Comparison of ENCODE assay signal across 8 mouse cellular contexts in the genomic region with DNA sequence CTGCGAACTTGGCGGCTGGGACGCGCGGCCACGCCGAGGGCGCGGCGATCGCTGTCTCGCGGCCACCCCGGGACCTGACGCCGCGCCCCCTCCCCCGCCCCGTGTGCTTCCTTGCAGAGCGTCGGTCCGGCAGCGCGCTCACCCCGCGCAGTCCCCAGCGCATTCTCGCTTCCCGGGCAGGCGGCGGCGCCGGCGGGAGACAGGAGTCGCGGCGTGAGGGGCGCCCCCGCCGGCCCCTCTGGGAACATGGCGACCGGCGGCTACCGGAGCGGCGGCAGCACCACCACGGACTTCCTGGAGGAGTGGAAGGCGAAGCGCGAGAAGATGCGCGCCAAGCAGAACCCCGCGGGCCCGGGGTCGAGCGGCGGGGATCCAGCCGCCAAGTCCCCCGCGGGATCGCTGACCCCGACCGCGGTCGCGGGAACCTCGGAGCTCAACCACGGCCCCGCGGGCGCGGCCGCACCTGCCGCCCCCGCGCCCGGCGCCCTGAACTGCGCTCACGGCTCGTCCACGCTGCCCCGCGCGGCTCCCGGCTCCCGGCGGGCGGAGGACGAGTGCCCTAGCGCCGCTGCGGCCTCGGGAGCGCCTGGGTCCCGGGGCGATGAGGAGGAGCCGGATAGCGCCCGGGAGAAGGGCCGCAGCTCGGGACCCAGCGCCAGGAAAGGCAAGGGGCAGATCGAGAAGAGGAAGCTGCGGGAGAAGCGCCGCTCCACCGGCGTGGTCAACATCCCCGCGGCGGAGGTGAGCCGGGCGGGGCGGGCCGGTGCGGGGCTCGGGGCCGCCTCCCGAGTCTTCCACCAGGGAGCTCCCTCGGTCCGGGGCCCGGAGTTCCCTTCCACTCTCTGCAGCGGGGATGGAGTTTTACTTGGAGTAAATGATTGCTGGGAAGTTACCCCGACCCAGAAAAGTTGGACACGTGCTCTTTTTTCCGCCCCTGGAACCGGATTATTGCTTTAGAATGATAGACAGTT. TPM values are rescaled to one million over a fixed set of nuclear protein-coding genes. Genes with fewer than 3 reads are reported as not detected.
A peak's percentile ranks its signal among the peaks of the same experiment; 100 is the strongest.
DNase-seq lines count a peak whose midpoint lies in the region; ATAC-seq lines count a peak whose summit lies in the region.
"Had no signal": no experiment of that assay in that cellular context is flagged by ENCODE, and none has a peak within 500 bp of the region (broad histone marks: within the 10 kb centered on the region; RNA-seq: fewer than 3 reads in every experiment).

No protein-coding gene starts in this region.

- H3K4me1 ChIP-seq in forebrain, embryonic 13.5 days = peaks cover 13% of the 10 kb centered on the region; the same call in 1 of the 2 replicates

- peak; percentile 78 for DNase-seq in Muller cell, postnatal 12 days (ENCODE audit: inconsistent ontology term)
- peak; percentile 16 for DNase-seq in c-Kit-negative CD71-positive TER-119-positive erythroid progenitor cells, embryonic 14.5 days (ENCODE audit: low read depth, low spot score)
- peak; percentile 68 for DNase-seq in heart, postnatal 4 days
- peak; percentile 40 to 62 for DNase-seq in layer of hippocampus, postnatal 10 days (ENCODE audit: low spot score in 2 of 2)
- DNase-seq in lung, postnatal 4 days = peak; percentile 74 to 77
- DNase-seq in right cerebral cortex, postnatal 4 days = peak; percentile 42

- H3K4me2 ChIP-seq in forebrain, embryonic 13.5 days = peak overlapping the region; percentile 94

- H3K4me3 ChIP-seq in forebrain, embryonic 13.5 days = peak overlapping the region; percentile 78

- ATAC-seq in forebrain, embryonic 13.5 days = peak; percentile 57

- peaks cover 26% of the 10 kb centered on the region for H3K27me3 ChIP-seq in forebrain, embryonic 13.5 days

- 1% methylated on average over 72 of the region's 129 CpGs for WGBS in forebrain, embryonic 13.5 days

- peak overlapping the region; percentile 78 for H3K9ac ChIP-seq in forebrain, embryonic 13.5 days

- H3K36me3 ChIP-seq in forebrain, embryonic 13.5 days (ENCODE audit: poor library complexity, severe bottlenecking) = no peaks in the 10 kb centered on the region

- no peaks in the 10 kb centered on the region for H3K9me3 ChIP-seq in forebrain, embryonic 13.5 days (replicated peaks)

- peak overlapping the region; percentile 31; the same call in 1 of the 2 replicates for H3K27ac ChIP-seq in forebrain, embryonic 13.5 days
- H3K27ac ChIP-seq: macrophage had no signal

RNA-seq across cellular contexts. Expression of a gene that starts 0.9 kb away (rescaled TPM):
- polyA plus RNA-seq in forebrain, embryonic 13.5 days (2015; fragmentation: Nextera tagmentation; extraction: Ambion mirVana) = 4.3 and 4.7 TPM in 2 replicates
- total RNA-seq in heart, postnatal 4 days (2021) = 1 to 10 TPM; 6.9 to 7.0 TPM
- 1 to 10 TPM; 3.4 to 3.8 TPM for total RNA-seq in layer of hippocampus, postnatal 10 days (2021)
- polyA plus RNA-seq: macrophage had no signal

Comparison
In these comparisons a context has a peak if more than half of its experiments do, and no peak if none do; other contexts are left out.
1. Peak in every context shown above with its lines: DNase-seq, ATAC-seq, H3K4me3 ChIP-seq and H3K27ac ChIP-seq.
2. DNase-seq: peak in every context shown above with its lines; median percentile 78 in Muller cell, postnatal 12 days; 76 in lung, postnatal 4 days; 68 in heart, postnatal 4 days; 51 in layer of hippocampus, postnatal 10 days; 42 in right cerebral cortex, postnatal 4 days; 16 in c-Kit-negative CD71-positive TER-119-positive erythroid progenitor cells, embryonic 14.5 days.